Mouse (Mus musculus) neural tube, embryonic 15.5 days (tissue): ENCODE results near the gene Peg10. TPM values are rescaled to one million over a fixed set of nuclear protein-coding genes. Genes with fewer than 3 reads are reported as not detected.

ENCODE experiments used
- ATAC-seq: fragments of 200-750 bp; cut with Nextera tagmentation; 2 replicates; pipeline ENCODE4 v1.8.0; 2017; ENCODE audit warnings: mild to moderate bottlenecking, moderate TSS enrichment, moderate library complexity; ENCODE audit not compliant: low FRiP score
- H3K27ac ChIP-seq: fragments of 300-500 bp; sonication (generic); replicated peaks from 2 replicates; pipeline ENCODE4 v1.5.1; 2015; ENCODE audit warnings: mild to moderate bottlenecking, inconsistent platforms
- H3K27me3 ChIP-seq: fragments of 300-500 bp; sonication (generic); replicated peaks from 2 replicates; pipeline ENCODE4 v1.6.1; 2015; ENCODE audit warnings: inconsistent platforms
- H3K36me3 ChIP-seq: fragments of 300-500 bp; sonication (generic); 2 replicates; pipeline ENCODE4 v1.6.1; 2015; ENCODE audit warnings: inconsistent platforms
- H3K4me1 ChIP-seq: fragments of 300-500 bp; sonication (generic); 2 replicates; pipeline ENCODE4 v1.6.1; 2015; ENCODE audit warnings: inconsistent platforms
- H3K4me2 ChIP-seq: fragments of 300-500 bp; sonication (generic); 2 replicates; pipeline ENCODE4 v1.6.1; 2015; ENCODE audit warnings: inconsistent platforms, mild to moderate bottlenecking, moderate library complexity
- H3K4me3 ChIP-seq: fragments of 300-500 bp; sonication (generic); replicated peaks from 2 replicates; pipeline ENCODE4 v1.5.1; 2015; ENCODE audit warnings: mild to moderate bottlenecking, inconsistent platforms
- H3K9ac ChIP-seq: fragments of 300-500 bp; sonication (generic); replicated peaks from 2 replicates; pipeline ENCODE4 v1.6.1; 2015; ENCODE audit warnings: mild to moderate bottlenecking, inconsistent platforms
- H3K9me3 ChIP-seq: fragments of 300-500 bp; sonication (generic); replicated peaks from 2 replicates; pipeline ENCODE4 v1.6.1; 2016; ENCODE audit warnings: inconsistent platforms
- WGBS: fragments of 180-500 bp; shearing (Covaris S2); methylation state at CpG from one replicate; pipeline ENCODE4 v1.1.7; 2015; ENCODE audit warnings: mixed read lengths; 5-methylcytosine and 5-hydroxymethylcytosine counted together
- polyA plus RNA-seq: library from polyadenylated mRNA; unstranded; fragments of >200 nt; fragmentation: Nextera tagmentation; extraction: Ambion mirVana; gene quantifications from 2 replicates; pipeline ENCODE4 v1.2.1, GENCODE M21; 2015

Peg10 gene
- 3.9 and 4.7 TPM in 2 replicates for polyA plus RNA-seq

DNA sequence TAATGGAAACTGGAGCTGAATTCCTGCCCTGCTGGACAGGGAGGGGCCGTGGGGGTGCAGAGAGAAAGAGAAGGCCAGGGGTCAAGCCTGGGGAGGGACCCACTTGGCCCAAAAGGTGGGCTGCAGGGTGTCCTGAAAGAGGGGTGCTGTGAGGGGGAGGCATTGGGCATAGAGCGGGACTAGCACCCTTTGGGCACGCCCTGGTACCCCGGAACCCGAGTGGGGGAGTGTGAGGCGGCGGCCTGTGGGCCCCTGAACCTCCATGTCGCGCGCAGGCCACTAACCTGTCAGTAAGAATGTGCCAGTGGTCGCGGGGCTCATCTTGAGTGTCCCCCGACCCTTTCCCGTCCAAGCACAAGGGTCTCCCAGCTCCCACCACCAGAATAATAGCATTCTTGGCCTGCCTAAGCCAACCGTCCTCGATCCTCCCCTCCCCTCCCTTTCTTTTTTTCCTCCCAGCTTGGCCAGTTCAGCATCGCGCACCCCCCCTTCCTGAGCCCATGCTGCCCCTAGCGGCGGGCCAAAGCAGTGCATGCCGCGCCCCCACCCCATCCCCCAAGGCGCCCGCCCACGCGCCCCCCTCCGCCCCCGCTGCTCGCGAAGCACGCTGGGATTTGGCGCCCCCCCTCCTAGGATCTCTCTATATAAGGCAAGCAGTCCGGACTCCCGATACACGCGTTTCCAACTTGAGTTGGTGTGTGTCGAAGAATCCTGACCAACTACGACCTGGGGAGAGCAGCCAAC lies at the start of gene Peg10, which contains the start of gene Sgce:
TSS of gene Peg10 (plus strand) at position 611 of the 744 bp plus-strand sequence.
TSS of gene Sgce (minus strand) at position 512 of the 744 bp plus-strand sequence.
- Histone ChIP-seq H3K4me2 (peak within 1 kb of the TSS; percentile 69), H3K27ac (peak within 1 kb of the TSS; percentile 86), H3K36me3 (no peaks in the 10 kb centered on the region), H3K9ac (peak within 1 kb of the TSS; percentile 61), H3K4me3 (peak within 1 kb of the TSS; percentile 51), H3K27me3 (no peaks in the 10 kb centered on the region), H3K4me1 (no peaks in the 10 kb centered on the region), H3K9me3 (peaks cover 3% of the 10 kb centered on the region; the same call in 1 of the 2 replicates)
- peak; percentile 70 for ATAC-seq
- 55% methylated on average over 38 of the region's 38 CpGs for WGBS

DNA sequence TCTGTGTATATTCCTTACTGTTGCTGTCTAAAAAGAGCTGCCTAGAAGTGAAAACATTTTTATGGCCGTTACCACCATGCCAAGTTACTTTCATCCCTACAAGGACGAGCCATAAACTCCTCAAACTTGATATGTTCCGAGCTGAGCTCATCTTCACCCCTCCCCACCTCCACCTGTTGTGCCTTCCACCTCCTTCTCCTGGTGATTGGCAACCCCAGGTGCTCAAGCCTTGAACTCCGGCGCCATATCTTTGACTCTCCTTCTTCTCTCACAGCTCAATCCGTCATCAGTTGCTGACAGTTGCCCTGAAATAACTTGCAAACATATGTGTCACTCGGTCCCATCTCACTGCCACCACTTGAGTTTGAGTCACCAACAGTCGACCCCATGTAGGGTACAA lies 45.5 kb upstream of the Peg10 start:
- ATAC-seq: no peak
- Histone ChIP-seq H3K36me3 (no peaks in the 10 kb centered on the region), H3K9ac (no peak overlapping the region), H3K9me3 (no peaks in the 10 kb centered on the region), H3K4me3 (no peak overlapping the region), H3K4me1 (no peaks in the 10 kb centered on the region), H3K27me3 (no peaks in the 10 kb centered on the region), H3K27ac (no peak overlapping the region), H3K4me2 (no peak overlapping the region)
- 88% methylated on average over 8 of the region's 8 CpGs for WGBS

DNA sequence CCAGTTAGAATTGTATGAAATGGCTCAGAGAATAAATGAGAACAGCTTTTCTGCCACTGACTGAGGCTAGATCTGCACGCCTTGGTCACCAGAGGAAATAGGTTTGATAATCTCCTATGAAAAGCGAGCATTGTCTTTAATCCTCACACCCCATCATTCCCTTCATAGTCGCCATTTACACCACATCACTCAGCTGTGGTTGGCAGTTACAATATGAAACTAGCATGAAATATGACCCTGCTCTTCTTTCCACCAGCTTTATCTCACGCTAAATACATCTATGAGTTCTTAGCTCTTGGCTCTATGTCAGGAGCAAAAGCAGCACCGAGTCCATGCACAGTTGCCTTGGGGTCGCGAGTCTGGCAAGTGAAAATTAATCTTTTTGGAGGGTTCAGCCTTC lies 43.2 kb upstream of the Peg10 start:
- Histone ChIP-seq H3K9ac (no peak overlapping the region), H3K27me3 (no peaks in the 10 kb centered on the region), H3K4me3 (no peak overlapping the region), H3K4me1 (no peaks in the 10 kb centered on the region), H3K4me2 (no peak overlapping the region), H3K27ac (no peak overlapping the region), H3K9me3 (no peaks in the 10 kb centered on the region), H3K36me3 (no peaks in the 10 kb centered on the region)
- WGBS: 88% methylated on average over 7 of the region's 7 CpGs
- no peak for ATAC-seq

DNA sequence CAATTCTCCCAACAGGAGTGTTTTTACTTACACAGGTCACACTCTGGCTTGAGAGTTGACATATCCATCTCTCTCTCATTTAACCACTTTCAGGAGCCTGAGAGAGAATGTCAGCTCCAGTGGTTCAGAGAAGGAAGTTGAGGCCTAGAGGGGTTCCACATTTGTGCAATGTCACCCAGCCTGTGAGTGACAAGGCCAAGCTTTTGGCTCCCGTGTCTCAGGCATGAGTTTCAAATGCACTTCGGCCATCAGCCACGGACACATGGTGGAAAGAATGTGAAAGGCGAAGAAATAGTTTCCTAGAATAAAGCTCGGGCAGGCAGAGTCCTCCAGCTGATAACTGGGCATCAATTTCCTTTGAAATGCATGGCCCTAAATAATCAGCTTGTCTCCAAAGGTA lies 40.7 kb upstream of the Peg10 start:
- Histone ChIP-seq H3K4me1 (no peaks in the 10 kb centered on the region), H3K4me2 (no peak overlapping the region), H3K27ac (no peak overlapping the region), H3K27me3 (no peaks in the 10 kb centered on the region), H3K36me3 (no peaks in the 10 kb centered on the region), H3K4me3 (no peak overlapping the region), H3K9ac (no peak overlapping the region), H3K9me3 (no peaks in the 10 kb centered on the region)
- 69% methylated on average over 5 of the region's 5 CpGs for WGBS
- no peak for ATAC-seq

DNA sequence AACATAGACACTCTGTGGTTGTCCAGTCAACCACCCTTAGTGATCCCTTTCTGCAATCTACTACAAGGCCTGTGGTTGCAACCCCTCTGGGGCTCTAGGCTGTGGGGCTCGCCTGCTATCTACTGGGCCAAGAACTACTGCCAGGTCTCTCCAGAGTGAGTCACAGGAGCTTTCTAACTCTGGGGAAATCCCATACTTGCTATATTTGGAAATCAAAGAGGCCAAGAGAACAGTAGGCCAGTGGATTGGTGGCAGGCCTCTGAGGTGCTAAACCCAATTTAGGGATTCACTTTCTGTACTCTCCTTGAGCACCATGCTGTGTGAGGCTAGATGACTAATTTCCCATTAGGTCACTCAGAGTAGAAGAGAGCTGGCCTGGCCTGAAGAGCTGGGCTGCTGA lies 38.1 kb upstream of the Peg10 start:
- Histone ChIP-seq H3K4me1 (no peaks in the 10 kb centered on the region), H3K9ac (no peak overlapping the region), H3K27me3 (no peaks in the 10 kb centered on the region), H3K4me2 (no peak overlapping the region), H3K4me3 (no peak overlapping the region), H3K27ac (no peak overlapping the region), H3K36me3 (no peaks in the 10 kb centered on the region), H3K9me3 (no peaks in the 10 kb centered on the region)
- no peak for ATAC-seq
- 91% methylated on average over 1 of the region's 1 CpGs for WGBS

DNA sequence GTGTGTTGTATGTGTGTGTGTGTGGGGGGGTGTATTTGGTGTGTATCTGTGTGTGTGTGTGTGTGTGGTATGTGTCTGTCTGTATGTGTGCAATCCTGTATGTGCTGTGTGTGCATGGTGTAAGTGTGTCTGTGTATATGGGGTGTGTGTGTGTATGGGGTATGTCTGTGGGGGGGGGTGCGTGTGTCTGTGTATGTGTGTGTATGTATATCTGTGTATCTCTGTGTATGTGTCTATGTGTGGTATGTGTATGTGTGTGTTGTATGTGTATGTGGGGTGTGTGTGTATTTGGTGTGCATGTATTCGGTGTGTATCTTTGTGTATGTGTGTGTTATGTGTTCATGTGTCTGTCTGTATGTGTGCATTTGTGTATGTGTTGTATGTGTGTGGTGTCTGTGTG lies 30.9 kb upstream of the Peg10 start:
- no peak for ATAC-seq
- 93% methylated on average over 2 of the region's 2 CpGs for WGBS
- no peak overlapping the region for H3K4me3 ChIP-seq
- H3K4me2 ChIP-seq: no peak overlapping the region
- H3K36me3 ChIP-seq: 0 out of 2 replicates have a peak, but pooled peaks cover 4% of the 10 kb centered on the region
- H3K4me1 ChIP-seq: no peaks in the 10 kb centered on the region
- H3K9ac ChIP-seq: no peak overlapping the region
- H3K27ac ChIP-seq: no peak overlapping the region
- no peaks in the 10 kb centered on the region for H3K9me3 ChIP-seq
- H3K27me3 ChIP-seq: no peaks in the 10 kb centered on the region

DNA sequence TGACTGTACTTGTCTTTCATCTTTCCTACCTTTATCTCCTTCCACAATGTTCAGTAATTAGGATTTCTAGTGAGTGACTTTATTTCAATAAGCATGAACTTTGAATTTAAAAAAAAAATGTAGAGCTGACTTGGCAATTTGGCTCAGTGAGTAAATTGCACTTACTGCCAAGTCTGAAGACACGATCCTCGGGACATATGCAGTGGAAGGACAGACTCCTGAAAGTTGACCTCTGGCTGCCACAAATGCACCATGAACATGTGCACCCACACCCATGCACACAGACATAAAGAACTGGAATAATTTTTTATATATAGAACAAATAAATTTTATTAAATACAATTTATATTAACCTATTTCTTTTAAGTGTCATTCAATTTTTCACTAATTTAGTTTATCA lies 29.8 kb upstream of the Peg10 start:
- no peak overlapping the region for H3K4me2 ChIP-seq
- H3K9me3 ChIP-seq: no peaks in the 10 kb centered on the region
- 81% methylated on average over 2 of the region's 2 CpGs for WGBS
- H3K36me3 ChIP-seq: 0 out of 2 replicates have a peak, but pooled peaks cover 4% of the 10 kb centered on the region
- no peak overlapping the region for H3K4me3 ChIP-seq
- H3K4me1 ChIP-seq: 0 out of 2 replicates have a peak, but pooled peaks cover 4% of the 10 kb centered on the region
- H3K27ac ChIP-seq: no peak overlapping the region
- no peak for ATAC-seq
- no peaks in the 10 kb centered on the region for H3K27me3 ChIP-seq
- H3K9ac ChIP-seq: no peak overlapping the region

DNA sequence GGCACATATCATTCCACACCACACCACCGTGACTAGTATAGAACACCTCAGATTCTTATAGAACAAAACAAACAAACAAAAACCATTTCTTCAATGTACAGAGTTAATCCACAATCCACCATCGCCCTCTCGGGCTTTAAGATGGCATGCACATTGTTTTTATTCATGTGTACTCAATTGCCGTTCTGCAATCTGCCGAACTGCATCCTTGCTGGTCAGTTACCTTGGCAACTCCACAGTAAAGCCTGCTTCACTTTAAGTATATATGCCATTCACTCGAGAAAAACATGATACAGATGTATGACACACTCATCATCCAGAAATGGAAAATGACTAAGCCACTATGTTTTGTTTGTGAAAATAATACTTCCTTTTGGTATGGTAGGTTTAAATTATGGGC lies 25.0 kb upstream of the Peg10 start:
- no peaks in the 10 kb centered on the region for H3K9me3 ChIP-seq
- no peak overlapping the region for H3K4me3 ChIP-seq
- H3K27ac ChIP-seq: no peak overlapping the region
- no peaks in the 10 kb centered on the region for H3K27me3 ChIP-seq
- 0 out of 2 replicates have a peak, but pooled peaks have one; percentile 39 for ATAC-seq
- H3K36me3 ChIP-seq: no peaks in the 10 kb centered on the region
- H3K9ac ChIP-seq: no peak overlapping the region
- peaks cover 15% of the 10 kb centered on the region; the same call in 1 of the 2 replicates for H3K4me1 ChIP-seq
- H3K4me2 ChIP-seq: no peak overlapping the region
- WGBS: 23% methylated on average over 6 of the region's 6 CpGs

DNA sequence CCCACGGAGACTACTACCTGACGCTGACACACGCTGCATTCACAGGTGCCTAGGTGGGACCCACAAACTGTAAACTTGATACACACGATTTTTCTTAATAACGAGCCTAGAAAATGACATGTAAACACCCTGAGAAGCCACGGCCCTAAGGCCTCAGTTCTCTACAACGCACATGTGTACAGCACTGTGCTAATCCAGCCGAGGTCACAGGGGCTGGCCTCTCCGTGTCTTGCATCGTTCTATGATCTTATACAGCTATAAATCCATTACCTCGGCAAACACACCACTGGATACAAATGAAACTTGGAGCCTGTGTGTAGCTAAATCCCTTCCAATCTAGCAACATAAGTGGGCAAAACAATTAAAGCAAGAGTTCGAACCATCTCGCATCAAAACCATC lies 24.4 kb upstream of the Peg10 start:
- ATAC-seq: no peak
- Histone ChIP-seq H3K4me3 (no peak overlapping the region), H3K27ac (no peak overlapping the region), H3K4me2 (no peak overlapping the region), H3K36me3 (no peaks in the 10 kb centered on the region), H3K9ac (no peak overlapping the region), H3K4me1 (peaks cover 15% of the 10 kb centered on the region; the same call in 1 of the 2 replicates), H3K9me3 (no peaks in the 10 kb centered on the region), H3K27me3 (no peaks in the 10 kb centered on the region)
- 73% methylated on average over 13 of the region's 13 CpGs for WGBS

DNA sequence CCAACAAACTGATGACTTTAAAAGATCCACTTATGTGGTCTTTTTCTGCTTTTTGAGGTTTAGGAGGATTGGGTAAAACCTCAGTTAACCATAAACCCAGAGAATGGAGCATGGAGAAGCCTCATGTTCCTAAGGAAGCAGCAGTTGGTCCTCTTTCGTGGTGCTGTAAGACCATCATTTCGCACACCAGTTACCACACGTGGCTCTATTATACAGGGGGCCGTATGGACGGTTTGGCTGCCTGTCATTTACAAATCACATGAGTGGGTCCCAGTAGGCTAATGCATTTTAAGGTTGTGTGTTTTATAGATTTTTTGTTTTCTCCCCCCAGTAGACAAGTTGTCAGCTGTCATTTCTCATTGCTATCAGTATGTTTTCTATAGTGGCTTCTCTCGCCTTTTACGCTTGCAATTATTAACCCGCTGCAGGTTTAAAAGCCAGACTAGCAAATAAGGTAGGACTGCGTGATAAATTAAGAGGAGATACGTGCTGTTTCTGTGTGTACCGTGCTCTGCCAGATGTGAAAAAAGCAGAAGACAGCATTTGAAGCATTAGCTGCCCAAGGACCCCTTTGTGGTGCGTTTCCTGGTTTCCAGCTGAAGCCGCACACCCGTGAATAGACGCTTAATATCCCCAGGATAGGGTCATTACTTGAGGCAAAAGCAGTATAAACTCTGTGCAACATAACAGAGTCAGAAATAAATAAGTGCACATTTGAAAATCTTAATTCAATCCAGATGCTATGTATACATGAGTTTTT lies 22.9 kb upstream of the Peg10 start:
- ATAC-seq: no peak
- Histone ChIP-seq H3K9me3 (no peaks in the 10 kb centered on the region), H3K9ac (no peak overlapping the region), H3K27ac (no peak overlapping the region), H3K4me1 (peaks cover 15% of the 10 kb centered on the region; the same call in 1 of the 2 replicates), H3K36me3 (no peaks in the 10 kb centered on the region), H3K27me3 (no peaks in the 10 kb centered on the region), H3K4me2 (peak overlapping the region; percentile 30), H3K4me3 (no peak overlapping the region)
- WGBS: 24% methylated on average over 15 of the region's 15 CpGs

DNA sequence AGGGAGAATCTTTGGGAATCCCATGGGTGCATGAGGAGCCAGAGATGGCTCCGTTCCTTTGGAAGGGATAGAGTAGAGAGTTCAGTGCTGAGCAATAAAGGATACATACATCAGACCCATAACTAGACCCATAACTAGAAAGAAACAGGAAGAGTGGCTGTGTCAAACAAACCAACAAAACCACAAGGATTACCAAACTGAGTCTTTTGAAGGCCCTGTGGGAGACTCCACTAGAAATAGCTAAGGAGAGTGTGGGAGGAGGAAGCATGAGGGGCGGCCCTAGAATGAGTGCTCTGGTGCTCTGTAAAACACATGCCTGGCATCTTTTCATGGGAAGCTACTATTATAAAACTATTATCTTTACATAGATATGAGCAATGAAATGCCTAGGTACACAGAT lies 18.8 kb upstream of the Peg10 start:
- no peak overlapping the region for H3K27ac ChIP-seq
- no peak overlapping the region for H3K4me3 ChIP-seq
- H3K9ac ChIP-seq: no peak overlapping the region
- peaks cover 10% of the 10 kb centered on the region; the same call in 1 of the 2 replicates for H3K4me1 ChIP-seq
- H3K36me3 ChIP-seq: no peaks in the 10 kb centered on the region
- no peak for ATAC-seq
- WGBS: 87% methylated on average over 2 of the region's 2 CpGs
- no peak overlapping the region for H3K4me2 ChIP-seq
- no peaks in the 10 kb centered on the region for H3K9me3 ChIP-seq
- no peaks in the 10 kb centered on the region for H3K27me3 ChIP-seq

DNA sequence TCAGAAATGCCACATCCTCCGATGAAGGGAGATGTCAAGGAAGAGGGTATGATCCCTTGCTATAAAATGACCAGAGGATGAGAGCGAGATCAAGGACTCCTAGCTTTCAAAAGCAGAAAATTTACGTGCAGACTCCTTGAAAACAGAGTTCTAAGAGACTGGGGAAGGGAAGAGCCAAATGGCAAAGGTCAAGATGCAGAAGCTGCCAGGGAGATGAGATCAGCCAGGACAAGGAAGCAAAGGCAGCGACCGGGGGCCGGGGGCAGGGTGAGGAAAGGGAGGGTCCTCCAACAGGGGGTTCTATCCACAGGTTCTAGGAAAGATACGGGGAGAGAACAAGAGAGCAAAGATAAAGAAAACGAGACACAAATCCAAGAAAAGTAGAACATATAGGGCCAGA lies 15.4 kb upstream of the Peg10 start:
- no peaks in the 10 kb centered on the region for H3K36me3 ChIP-seq
- ATAC-seq: no peak
- no peak overlapping the region for H3K4me3 ChIP-seq
- no peak overlapping the region for H3K9ac ChIP-seq
- H3K27ac ChIP-seq: no peak overlapping the region
- 68% methylated on average over 8 of the region's 8 CpGs for WGBS
- no peaks in the 10 kb centered on the region for H3K4me1 ChIP-seq
- H3K27me3 ChIP-seq: no peaks in the 10 kb centered on the region
- H3K4me2 ChIP-seq: no peak overlapping the region
- no peaks in the 10 kb centered on the region for H3K9me3 ChIP-seq
